Mouse (Mus musculus) natural killer cell, adult 2 months (primary cell): Measurements from ENCODE around the gene Psma4.
"Not testable (repeated sequence)": the region's sequence is repeated elsewhere in the genome, so short reads cannot be mapped to it uniquely, and the experiment has no call there.

Experiments
- DNase-seq, 2 experiments: peaks; one replicate each; pipeline ENCODE4 v3.0.0; 2022; ENCODE audit warnings: low spot score in 2 of 2

The Psma4 gene

DNA sequence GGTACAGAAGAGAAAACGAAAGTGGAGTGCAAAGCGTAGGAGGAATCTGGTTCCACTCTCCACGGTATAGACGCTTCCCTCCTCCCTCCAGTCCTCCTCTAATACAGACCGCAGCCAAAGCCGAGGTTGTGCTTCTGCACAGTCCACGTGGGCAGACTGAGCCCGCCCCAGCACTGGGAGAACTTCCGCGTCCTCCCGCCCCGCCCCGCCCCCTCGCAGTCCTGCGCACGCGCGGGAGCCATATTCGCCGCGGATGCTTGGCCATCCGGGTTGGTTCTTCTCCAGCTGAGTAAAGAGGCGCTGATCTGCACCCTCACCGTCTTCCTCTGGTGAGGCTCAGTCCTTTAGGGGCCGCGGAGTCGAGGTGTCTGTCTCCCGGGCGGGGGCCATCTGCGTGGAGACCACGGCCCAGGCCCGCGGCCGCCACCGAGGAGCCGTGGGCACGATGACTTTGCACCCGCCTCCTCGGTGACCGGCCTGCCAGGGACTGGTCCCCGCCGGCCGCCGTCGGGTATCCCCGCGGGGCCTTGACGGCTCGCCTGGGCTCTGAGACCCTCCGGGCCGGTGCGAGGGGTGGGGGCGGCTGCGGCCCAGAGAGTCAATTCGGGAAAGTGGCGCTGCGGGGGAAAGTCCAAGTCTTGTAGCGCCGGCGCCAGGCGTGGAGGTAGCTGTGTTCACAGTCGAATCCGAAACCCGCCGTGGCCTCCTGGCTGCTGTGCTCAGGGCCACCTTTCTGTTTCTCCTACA, at the start of gene Psma4, which contains the start of gene AY074887:
Psma4 (plus strand) TSS at position 216 of the 747 bp plus-strand sequence.
AY074887 (minus strand) TSS at position 424 of the 747 bp plus-strand sequence.
- DNase-seq = peak; percentile 85 to 90

DNA sequence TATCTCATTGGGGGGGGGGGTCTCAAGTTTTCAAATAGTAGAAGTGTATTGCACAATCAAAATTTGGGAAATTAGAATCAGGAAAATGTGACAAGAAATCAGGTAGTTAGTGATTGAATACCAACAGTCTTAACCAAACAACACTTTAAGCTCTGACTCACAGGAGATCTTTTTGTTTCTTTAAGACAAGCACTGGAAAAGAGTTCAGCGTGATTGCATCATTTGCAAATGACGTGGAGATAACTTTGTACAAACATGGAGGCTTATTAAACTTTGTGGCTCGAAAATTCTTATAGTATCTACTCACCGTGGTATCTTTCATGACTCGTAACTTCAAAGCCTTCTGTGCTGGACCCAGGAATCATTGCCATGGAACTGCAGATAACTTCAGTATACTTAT, 41.1 kb upstream of the Psma4 start:
- DNase-seq = no peak

GRCm38 (mm10) chr9:54915576-54915975, 35.0 kb upstream of the Psma4 start:
- DNase-seq = no peak

DNA sequence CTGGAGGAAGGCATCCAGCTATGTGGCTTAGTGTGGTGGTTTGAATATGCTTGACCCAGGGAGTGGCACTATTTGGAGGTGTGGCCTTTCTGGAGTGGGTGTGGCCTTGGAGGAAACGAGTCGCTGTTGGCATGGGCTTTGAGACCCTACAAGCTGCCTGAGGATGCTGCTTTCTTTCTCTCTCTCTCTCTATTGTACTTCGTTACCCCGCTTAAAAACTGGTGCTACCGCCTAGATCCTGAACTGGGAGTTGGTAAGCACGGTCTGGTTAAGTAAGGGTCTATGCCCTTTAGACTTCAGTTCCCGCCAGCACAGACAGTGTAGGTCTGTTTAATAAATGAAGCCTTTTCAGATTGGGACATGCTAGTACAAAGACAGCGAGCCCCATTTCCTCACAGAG, 34.2 kb upstream of the Psma4 start:
- DNase-seq = no peak

GRCm38 (mm10) chr9:54917010-54917677, 33.4 kb upstream of the Psma4 start, which contains the start of gene Hykk:
Gene Hykk, plus strand, starts transcription at chr9:54917283.
- DNase-seq = peak; percentile 85 to 90

DNA sequence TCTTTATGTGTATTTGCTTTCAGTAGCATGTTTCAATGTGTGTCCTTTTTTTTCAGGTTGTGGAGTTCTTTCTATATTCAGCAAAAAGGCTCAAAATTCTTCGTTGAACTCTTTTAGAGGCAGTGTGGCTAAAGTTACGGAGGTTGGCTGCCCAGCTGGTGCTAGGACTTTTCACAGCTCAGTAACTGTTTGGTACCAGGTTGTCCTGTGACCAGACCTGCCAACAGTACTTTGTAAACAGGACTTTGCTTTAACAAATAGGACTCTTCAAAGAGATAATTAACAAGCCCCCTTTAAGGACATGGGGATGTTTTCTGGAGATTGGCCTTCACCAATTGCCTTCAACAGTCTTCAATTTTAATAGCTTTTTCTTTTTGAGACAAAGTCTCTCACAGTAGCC, 32.4 kb upstream of the Psma4 start:
- DNase-seq = no peak

DNA sequence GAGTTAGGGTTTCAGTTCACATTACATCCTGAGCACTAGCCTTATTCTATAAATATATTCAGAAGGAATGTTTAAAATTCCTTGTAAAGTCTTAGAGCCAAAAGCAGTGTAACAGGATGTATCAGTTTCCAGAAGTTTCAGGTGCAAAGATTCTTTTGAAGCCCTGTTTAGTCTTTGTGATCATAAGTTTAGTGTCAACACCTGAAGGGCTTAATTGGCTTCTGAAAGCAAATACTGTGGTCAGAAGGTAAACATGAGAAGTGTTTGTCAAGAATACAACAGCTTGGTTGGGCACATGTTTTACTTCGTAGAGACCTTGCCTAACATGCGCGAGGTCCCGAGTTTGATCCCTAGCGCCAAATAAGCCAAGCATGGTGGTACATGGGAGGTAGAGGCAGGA, 31.8 kb upstream of the Psma4 start:
- no peak for DNase-seq

- DNase-seq = no peak
Measured at GRCm38 (mm10) chr9:54919946-54920345, 30.6 kb upstream of the Psma4 start.

DNA sequence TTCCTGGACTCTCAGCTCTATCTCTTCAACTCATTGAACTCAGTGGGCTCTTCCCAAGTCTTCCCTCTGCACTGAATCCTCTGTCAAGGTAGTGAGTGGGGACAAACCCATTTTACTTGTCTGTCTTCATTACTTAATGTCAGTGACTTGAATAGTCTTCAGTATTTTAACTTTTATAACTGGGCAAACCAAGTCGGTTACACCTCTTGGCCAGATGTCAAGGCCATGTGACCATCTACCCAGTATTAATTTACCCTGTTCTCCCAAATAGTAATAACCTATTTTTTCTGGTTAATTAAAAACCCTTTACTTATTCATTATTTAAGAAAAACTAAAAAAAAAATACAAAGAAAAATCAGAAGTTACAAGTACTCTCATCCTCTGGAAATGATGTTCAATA, 19.8 kb upstream of the Psma4 start:
- no peak for DNase-seq

DNA sequence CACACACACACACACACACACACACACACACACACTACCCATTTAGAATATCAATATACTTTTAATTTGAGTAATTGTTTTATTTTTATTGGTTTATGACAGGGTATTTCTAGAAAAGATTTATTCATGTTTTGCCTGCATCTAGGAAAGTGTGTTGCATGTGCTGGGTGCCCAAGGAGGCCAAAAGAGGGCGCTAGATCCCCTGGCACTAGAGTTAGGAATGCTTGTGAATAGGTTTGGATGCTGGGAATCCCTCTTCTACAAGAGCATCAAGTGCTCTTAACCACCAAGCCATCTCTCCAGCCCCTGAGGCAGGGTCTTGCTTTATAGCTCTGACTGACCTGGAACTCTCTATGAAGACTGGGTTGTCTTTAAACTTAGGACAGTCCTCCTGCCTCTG, 18.8 kb upstream of the Psma4 start:
- no peak for DNase-seq

DNA sequence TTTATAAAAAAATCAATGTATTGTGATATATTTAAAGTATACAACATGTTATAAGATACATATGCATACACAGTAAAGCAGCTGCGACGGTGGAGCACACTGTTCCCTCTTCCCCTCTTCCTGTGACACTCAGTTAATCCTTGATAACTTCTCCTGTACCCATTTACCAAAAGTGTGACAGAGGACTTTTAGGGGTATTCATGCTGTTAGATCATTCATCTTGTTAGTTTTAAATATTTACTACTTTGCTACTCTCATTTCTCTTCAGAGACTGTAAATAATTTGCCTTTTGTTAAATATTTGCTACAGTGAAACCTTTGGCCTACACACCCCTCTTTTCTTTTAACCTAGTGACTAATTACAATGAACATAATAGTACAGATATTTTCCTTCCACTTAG, 18.2 kb upstream of the Psma4 start:
- DNase-seq = no peak

DNA sequence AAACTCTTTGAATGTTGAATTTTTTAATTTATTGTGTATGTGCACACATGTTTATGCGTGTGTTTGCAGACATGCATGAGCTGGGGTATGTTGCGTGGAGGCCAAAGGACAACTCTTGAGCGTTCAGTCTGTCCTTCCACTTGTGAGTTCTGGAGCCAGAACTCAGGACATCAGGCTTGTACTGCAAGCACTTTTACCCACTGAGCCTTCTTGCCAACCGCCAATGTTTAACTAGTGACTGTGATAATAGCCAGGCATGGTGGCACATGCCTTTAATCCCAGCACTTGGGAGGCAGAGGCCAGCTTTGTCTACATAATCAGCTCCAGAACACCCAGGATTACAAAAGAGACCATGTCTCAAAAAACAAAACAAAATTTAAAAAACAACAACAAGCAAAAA, 8.5 kb upstream of the Psma4 start:
- DNase-seq = no peak

GRCm38 (mm10) chr9:54944467-54944866, 6.1 kb upstream of the Psma4 start:
- no peak for DNase-seq

GRCm38 (mm10) chr9:54946256-54946655, 4.3 kb upstream of the Psma4 start:
- no peak for DNase-seq

- no peak for DNase-seq
Measured at GRCm38 (mm10) chr9:54949465-54949864, 1.1 kb upstream of the Psma4 start.

- DNase-seq = not testable (repeated sequence)
Measured at GRCm38 (mm10) chr9:54950162-54950561, 428 bp upstream of the Psma4 start.

GRCm38 (mm10) chr9:54961059-54961458, 10.5 kb downstream of the Psma4 start:
- no peak for DNase-seq

DNA sequence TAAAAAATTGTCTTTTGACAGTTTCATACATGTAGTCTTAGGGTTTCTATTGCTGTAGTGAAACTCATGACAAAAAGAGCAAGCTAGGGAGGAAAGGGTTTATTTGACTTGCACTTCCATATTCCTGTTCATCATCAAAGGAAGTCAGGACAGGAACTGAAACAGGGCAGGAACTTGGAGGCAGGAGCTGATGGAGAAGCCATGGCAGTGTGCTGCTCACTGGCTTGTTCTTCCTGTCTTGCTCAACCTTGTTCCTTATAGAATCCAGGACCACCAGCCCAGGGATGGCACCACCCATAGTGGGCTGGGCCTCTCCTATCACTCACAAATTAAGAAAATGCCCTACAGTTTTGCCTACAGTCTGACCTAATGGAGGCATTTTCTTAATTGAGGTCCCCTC, 13.1 kb downstream of the Psma4 start:
- DNase-seq = no peak

DNA sequence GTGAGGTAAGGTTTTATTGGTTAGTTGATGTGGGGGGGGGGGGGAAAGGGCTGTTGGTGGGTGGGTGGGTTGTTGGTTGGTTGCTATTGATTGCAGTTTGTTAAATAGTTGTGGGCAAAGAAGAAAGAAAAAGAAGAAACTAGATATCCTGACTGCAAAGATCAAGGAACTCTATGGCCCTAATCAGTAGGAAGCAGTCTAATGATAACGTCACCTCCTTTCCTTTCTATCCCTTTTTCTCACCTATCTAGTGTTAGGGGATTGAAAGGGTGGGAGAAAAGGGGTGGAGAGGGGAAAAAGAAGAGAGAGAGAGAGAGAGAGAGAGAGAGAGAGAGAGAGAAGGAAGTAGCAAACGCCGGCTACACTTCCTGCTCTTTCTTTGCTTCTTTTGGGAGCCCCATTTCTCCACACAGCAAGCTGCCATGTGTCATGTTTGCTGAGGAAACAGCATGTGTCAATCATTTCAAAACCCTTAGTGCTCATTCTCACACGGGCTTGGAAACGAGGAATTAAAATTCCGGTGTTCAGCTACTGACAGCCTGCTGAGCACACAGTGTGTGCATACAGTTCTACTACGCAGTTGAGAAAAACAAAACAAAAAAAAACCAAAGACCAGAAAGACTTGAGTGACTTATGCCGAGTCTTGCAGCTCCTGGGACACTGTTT, 19.5 kb downstream of the Psma4 start:
- no peak for DNase-seq

DNA sequence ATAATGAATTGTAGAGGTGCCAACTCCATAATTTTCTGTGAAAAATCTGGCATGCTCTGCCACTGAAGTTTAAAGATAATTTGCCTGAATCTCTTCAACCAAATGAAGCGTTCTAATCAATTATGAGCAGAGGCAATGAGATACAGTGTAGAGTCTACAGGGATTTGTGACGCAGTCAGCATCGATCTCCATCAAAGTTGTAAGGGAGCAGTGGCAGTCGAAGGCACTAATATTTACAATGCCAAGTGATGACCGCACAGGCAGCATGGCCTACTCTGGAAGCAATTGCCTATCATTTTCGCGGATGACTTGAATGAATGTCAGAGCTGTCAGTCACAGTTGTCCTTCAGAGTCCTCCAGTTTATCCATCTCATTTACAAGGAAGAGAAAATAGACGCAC, 30.1 kb downstream of the Psma4 start, which contains the start of gene Chrna5:
Chrna5 (plus strand) TSS at position 207 of the 400 bp plus-strand sequence.
- no peak for DNase-seq

- peak in 1 of 2 experiments; percentile 12 for DNase-seq
Measured at GRCm38 (mm10) chr9:54981291-54982191, 31.0 kb downstream of the Psma4 start.

DNA sequence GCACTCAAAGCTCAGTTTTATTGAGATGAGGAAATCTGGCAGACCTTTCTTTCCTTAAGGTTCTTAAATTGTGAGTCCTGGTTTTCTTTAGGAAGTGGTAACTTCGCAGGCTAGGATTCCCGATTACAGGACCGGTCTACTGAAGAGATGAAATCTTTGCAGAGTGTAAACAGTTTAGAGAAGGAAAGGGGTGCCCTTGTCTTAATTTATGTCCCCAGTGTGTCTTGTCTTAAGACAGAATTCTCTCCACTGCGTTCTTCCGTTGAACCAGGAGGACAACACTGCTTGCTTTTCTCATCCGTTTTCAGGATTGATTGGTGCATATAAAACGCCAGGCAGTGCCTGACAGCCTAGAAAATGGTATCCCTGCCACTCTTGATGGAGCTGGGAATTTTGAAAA, 31.8 kb downstream of the Psma4 start:
- no peak for DNase-seq
